Mouse (Mus musculus): ENCODE data around the gene Zc4h2.

The Zc4h2 gene

GRCm38 (mm10) chrX:95657804-95658599, at the start of gene Zc4h2:
Gene Zc4h2, minus strand, starts transcription at chrX:95658509.
- DNase-seq (ENCODE audit: extremely low read depth, low read depth, low spot score): peak; percentile 21

GRCm38 (mm10) chrX:95687119-95687518, 28.8 kb upstream of the Zc4h2 start:
- DNase-seq (ENCODE audit: extremely low read depth, low read depth, low spot score): no peak

GRCm38 (mm10) chrX:95682206-95682605, 23.9 kb upstream of the Zc4h2 start:
- no peak for DNase-seq (ENCODE audit: extremely low read depth, low read depth, low spot score)

GRCm38 (mm10) chrX:95658600-95659084, 333 bp upstream of the Zc4h2 start:
- DNase-seq (ENCODE audit: extremely low read depth, low read depth, low spot score): no peak

GRCm38 (mm10) chrX:95600609-95601008, 57.7 kb downstream of the Zc4h2 start:
- DNase-seq (ENCODE audit: extremely low read depth, low read depth, low spot score): no peak
